Mouse (Mus musculus): Measurements from ENCODE around the gene Tes. TPM values are rescaled to one million over a fixed set of nuclear protein-coding genes. Genes with fewer than 3 reads are reported as not detected.

The Tes gene
- total and polyA plus RNA-seq, 2 experiments from 2014 or later, result 6.0 to 17.9 TPM

GRCm38 (mm10) chr6:17034095-17034494 lies 30.9 kb upstream of the Tes start:
- Histone ChIP-seq H3K4me1 (ENCODE audit: control insufficient read depth, insufficient read depth) (no peaks in the 10 kb centered on the region), H3K4me3 (ENCODE audit: low read depth, low read length) (no peak overlapping the region), H3K27me3 (ENCODE audit: control insufficient read depth, insufficient read depth, low read length) (0 out of 2 replicates have a peak, but pooled peaks cover 6% of the 10 kb centered on the region), H3K36me3 (replicated peaks; ENCODE audit: control insufficient read depth, insufficient read depth, low read length) (no peaks in the 10 kb centered on the region), H3K9me3 (replicated peaks; ENCODE audit: control insufficient read depth, low read length) (no peaks in the 10 kb centered on the region), H3K27ac (ENCODE audit: low read depth) (no peak overlapping the region), H3K4me2 (ENCODE audit: low read depth, low read length) (no peak overlapping the region), H3K9ac (replicated peaks; ENCODE audit: low read depth, low read length) (no peak overlapping the region)
- TF ChIP-seq CTCF (IDR thresholded peaks at IDR 0.05; ENCODE audit: low read depth), result no peak
- no peak for TF ChIP-seq EP300 (IDR thresholded peaks at IDR 0.05; ENCODE audit: low read depth)
- no peak for DNase-seq (ENCODE audit: low spot score)
- 64% methylated on average over 2 of the region's 2 CpGs for WGBS
- no peak; the same call in 1 of the 2 replicates for ATAC-seq (ENCODE audit: insufficient read depth, low read depth)

GRCm38 (mm10) chr6:17035228-17035627 lies 29.7 kb upstream of the Tes start:
- no peaks in the 10 kb centered on the region for H3K4me1 ChIP-seq (ENCODE audit: control insufficient read depth, insufficient read depth)
- ATAC-seq (ENCODE audit: insufficient read depth, low read depth) (no peak), DNase-seq (ENCODE audit: low spot score) (no peak)
- H3K27me3 ChIP-seq (ENCODE audit: control insufficient read depth, insufficient read depth, low read length), result 0 out of 2 replicates have a peak, but pooled peaks cover 3% of the 10 kb centered on the region
- H3K9me3 ChIP-seq (replicated peaks; ENCODE audit: control insufficient read depth, low read length), result no peaks in the 10 kb centered on the region
- H3K27ac ChIP-seq (ENCODE audit: low read depth), result no peak overlapping the region
- TF ChIP-seq CTCF (IDR thresholded peaks at IDR 0.05; ENCODE audit: low read depth) (no peak), EP300 (IDR thresholded peaks at IDR 0.05; ENCODE audit: low read depth) (no peak)
- no peak overlapping the region for H3K9ac ChIP-seq (replicated peaks; ENCODE audit: low read depth, low read length)
- no peaks in the 10 kb centered on the region for H3K36me3 ChIP-seq (replicated peaks; ENCODE audit: control insufficient read depth, insufficient read depth, low read length)
- H3K4me2 ChIP-seq (ENCODE audit: low read depth, low read length), result no peak overlapping the region
- H3K4me3 ChIP-seq (ENCODE audit: low read depth, low read length), result no peak overlapping the region

GRCm38 (mm10) chr6:17051432-17052025 lies 13.4 kb upstream of the Tes start:
- H3K4me2 ChIP-seq (ENCODE audit: low read depth, low read length), result no peak overlapping the region

GRCm38 (mm10) chr6:17053028-17053660 lies 11.8 kb upstream of the Tes start:
- no peak for DNase-seq (ENCODE audit: low spot score)
- no peak overlapping the region for H3K9ac ChIP-seq (replicated peaks; ENCODE audit: low read depth, low read length)
- peaks cover 12% of the 10 kb centered on the region; the same call in 1 of the 2 replicates for H3K27me3 ChIP-seq (ENCODE audit: control insufficient read depth, insufficient read depth, low read length)
- H3K36me3 ChIP-seq (replicated peaks; ENCODE audit: control insufficient read depth, insufficient read depth, low read length), result no peaks in the 10 kb centered on the region
- H3K4me1 ChIP-seq (ENCODE audit: control insufficient read depth, insufficient read depth), result 0 out of 2 replicates have a peak, but pooled peaks cover 4% of the 10 kb centered on the region
- H3K27ac ChIP-seq (ENCODE audit: low read depth), result no peak overlapping the region
- ATAC-seq (ENCODE audit: insufficient read depth, low read depth), result no peak
- no peak overlapping the region for H3K4me2 ChIP-seq (ENCODE audit: low read depth, low read length)
- WGBS, result 58% methylated on average over 6 of the region's 6 CpGs
- no peaks in the 10 kb centered on the region for H3K9me3 ChIP-seq (replicated peaks; ENCODE audit: control insufficient read depth, low read length)
- no peak overlapping the region for H3K4me3 ChIP-seq (ENCODE audit: low read depth, low read length)
- TF ChIP-seq EP300 (IDR thresholded peaks at IDR 0.05; ENCODE audit: low read depth) (no peak), CTCF (IDR thresholded peaks at IDR 0.05; ENCODE audit: low read depth) (no peak)

More at GRCm38 (mm10) chr6:17051432-17052025, 13.4 kb upstream of the Tes start:
- H3K27ac ChIP-seq (ENCODE audit: low read depth), result no peak overlapping the region
- H3K36me3 ChIP-seq (replicated peaks; ENCODE audit: control insufficient read depth, insufficient read depth, low read length), result no peaks in the 10 kb centered on the region
- TF ChIP-seq EP300 (IDR thresholded peaks at IDR 0.05; ENCODE audit: low read depth) (no peak), CTCF (IDR thresholded peaks at IDR 0.05; ENCODE audit: low read depth) (no peak)
- peaks cover 12% of the 10 kb centered on the region; the same call in 1 of the 2 replicates for H3K27me3 ChIP-seq (ENCODE audit: control insufficient read depth, insufficient read depth, low read length)
- H3K9me3 ChIP-seq (replicated peaks; ENCODE audit: control insufficient read depth, low read length), result no peaks in the 10 kb centered on the region
- no peak overlapping the region for H3K9ac ChIP-seq (replicated peaks; ENCODE audit: low read depth, low read length)
- whole genome bisulfite sequencing, result 72% methylated on average over 4 of the region's 4 CpGs
- DNase-seq (ENCODE audit: low spot score) (no peak), ATAC-seq (ENCODE audit: insufficient read depth, low read depth) (no peak)
- no peak overlapping the region for H3K4me3 ChIP-seq (ENCODE audit: low read depth, low read length)
- H3K4me1 ChIP-seq (ENCODE audit: control insufficient read depth, insufficient read depth), result 0 out of 2 replicates have a peak, but pooled peaks cover 4% of the 10 kb centered on the region

- Histone ChIP-seq H3K36me3 (replicated peaks; ENCODE audit: control insufficient read depth, insufficient read depth, low read length) (no peaks in the 10 kb centered on the region), H3K27ac (ENCODE audit: low read depth) (no peak overlapping the region), H3K4me3 (ENCODE audit: low read depth, low read length) (no peak overlapping the region), H3K27me3 (ENCODE audit: control insufficient read depth, insufficient read depth, low read length) (peaks cover 20% of the 10 kb centered on the region), H3K4me1 (ENCODE audit: control insufficient read depth, insufficient read depth) (0 out of 2 replicates have a peak, but pooled peaks cover 4% of the 10 kb centered on the region), H3K4me2 (ENCODE audit: low read depth, low read length) (no peak overlapping the region), H3K9ac (replicated peaks; ENCODE audit: low read depth, low read length) (no peak overlapping the region), H3K9me3 (replicated peaks; ENCODE audit: control insufficient read depth, low read length) (no peaks in the 10 kb centered on the region)
- no peak for DNase-seq (ENCODE audit: low spot score)
- no peak for TF ChIP-seq EP300 (IDR thresholded peaks at IDR 0.05; ENCODE audit: low read depth)
- TF ChIP-seq CTCF (IDR thresholded peaks at IDR 0.05; ENCODE audit: low read depth), result no peak
- 78% methylated on average over 2 of the region's 2 CpGs for WGBS
- ATAC-seq (ENCODE audit: insufficient read depth, low read depth), result no peak
Measured at GRCm38 (mm10) chr6:17054781-17055180, 10.2 kb upstream of the Tes start.

Data from heart, postnatal 0 days (tissue).